Mouse (Mus musculus) urinary bladder, postnatal 4 days (tissue): Measurements from ENCODE around the gene Cachd1.

Experiments
- DNase-seq, 2 experiments: peaks; one replicate each; pipeline ENCODE4 v3.0.0; 2021 to 2022; ENCODE audit warnings: low spot score in 2 of 2

Gene Cachd1

GRCm38 (mm10) chr4:100776043-100776870 is at the start of gene Cachd1:
Gene Cachd1, plus strand, starts transcription at chr4:100776675.
- peak; percentile 70 to 77 for DNase-seq

- DNase-seq = no peak
Measured at GRCm38 (mm10) chr4:100728896-100729479, 47.5 kb upstream of the Cachd1 start.

DNA sequence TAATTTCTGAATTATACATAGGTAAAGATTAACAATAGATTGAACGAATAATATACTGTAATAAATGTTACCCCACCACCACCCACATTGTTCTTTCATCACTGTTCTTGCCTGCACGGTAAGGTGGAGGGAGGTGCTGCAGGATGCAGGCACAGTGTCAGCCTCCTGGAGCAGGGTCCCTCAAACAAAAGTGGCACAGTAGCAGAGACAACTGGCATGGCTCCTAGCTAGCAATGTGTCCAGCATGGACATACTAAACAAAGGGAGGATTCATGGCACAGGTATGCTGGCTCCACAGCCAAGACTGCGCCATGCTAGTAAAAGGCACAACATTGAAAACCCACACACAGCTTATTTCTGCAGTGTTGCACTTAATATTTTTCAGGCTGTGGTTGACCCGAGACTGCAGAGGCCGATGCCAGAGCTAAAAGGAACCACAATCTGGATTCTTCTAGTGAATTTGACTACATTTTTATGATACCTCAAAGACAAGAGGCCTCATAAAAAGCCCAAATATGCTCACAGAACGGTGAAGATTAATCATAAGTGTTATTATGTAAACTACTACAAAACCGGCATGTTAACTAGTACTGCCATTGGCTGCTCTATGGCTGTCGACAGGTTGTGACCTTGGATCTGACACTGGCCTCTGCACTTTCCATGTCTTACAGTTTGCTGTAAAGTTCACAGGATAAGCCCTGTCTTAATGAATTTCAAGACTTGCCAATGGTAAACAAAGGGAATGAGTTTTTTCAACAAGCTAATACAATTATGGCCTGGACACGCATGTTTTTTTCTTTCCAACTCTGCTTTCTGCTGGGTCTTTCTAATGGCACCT is 41.2 kb upstream of the Cachd1 start:
- DNase-seq = no peak

DNA sequence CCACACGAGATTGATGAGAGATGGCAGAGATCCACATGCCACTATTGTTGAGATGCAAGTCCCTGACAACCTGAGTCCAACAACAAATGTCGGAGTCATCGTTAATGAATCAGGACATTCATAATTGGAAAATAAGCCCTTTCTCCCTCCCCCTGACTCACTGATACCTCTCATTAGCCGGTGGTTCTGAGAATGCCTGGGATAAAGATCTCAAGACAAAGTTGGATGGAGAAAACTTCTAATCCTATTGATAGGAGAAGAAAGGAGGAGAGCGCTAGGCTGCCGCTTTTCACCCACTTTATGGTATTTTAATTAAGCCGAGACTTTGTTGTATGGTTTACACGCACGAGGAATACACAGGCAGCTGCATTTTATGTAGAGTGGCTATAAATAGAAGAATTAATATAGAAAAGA is 40.5 kb upstream of the Cachd1 start:
- DNase-seq = no peak

DNA sequence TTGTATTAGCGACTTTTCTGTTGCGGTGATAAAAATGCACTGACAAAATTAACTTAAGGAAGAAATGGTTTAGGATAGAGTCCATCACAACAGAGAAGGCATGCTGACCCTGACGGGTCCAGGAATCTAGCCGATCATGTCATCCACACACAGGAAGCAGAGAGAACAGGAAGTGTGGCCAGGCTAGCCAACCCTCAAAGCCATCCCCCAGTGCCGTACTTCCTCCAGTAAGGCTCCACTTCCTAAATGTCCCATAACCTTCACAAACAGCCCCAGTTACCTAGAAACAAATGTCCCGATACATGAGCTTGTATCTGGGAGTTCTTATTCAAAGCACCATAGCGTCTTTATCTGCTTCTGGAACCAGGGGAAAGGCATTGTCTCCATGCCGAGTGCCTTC is 32.9 kb upstream of the Cachd1 start:
- DNase-seq = no peak

DNA sequence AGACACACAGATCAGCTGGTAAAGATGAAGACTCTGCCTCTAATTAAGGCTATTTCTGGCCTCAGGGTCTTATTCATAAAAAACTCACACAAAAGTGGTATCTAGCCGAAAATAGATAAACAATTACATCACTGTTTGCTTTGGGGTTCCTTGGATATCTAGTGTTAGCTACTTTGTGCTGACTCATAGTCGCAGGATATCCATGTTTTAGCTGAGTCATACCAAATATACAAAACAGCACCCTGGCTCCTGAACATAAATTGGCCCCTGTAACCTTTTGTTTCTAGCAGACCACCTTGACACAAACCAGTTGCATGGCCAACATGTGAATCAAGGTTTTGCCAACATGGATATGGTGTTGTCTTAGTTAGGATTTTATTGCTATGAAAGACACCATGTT is 24.2 kb upstream of the Cachd1 start:
- DNase-seq = no peak

- DNase-seq = no peak
Measured at GRCm38 (mm10) chr4:100755632-100756031, 20.8 kb upstream of the Cachd1 start.

DNA sequence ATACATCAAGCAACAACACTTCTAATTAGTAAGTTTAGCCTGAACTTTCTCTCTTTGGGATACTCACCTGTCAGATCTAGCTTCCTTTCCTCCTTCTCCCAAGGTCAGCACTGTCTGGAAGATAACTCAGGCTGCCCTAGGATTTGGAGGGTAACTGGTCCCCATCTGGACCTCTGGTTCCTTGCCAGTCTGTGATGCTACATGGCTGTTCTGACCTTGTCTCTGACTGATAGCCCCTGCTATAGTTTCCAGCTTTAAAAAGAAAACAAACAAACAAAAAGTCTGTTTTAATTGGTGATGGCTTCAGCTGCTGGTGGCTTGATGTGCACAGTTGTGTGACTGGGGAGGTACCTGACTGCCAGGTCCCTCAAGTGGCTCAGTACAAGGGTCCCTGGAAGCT is 20.0 kb upstream of the Cachd1 start:
- DNase-seq = no peak

GRCm38 (mm10) chr4:100758265-100758898 is 18.1 kb upstream of the Cachd1 start:
- DNase-seq = no peak

DNA sequence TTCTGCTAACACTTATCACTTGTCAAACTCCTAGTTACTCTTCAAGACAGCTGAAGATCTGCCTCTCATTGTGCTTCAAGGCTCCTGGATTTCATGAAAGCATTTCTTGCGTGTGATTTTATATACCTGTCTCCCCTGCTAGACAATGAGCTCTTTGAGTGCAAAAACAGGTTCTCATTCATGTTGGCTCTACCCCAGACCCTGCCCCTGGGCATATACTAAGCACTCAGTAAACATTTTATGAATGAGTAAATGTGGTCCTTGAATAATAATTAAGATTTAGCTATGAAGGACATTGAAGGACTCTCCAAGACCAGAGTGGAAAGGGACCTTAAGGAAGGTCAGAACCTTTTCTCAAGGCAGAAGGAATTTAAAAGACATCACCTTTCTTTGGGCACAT is 16.9 kb upstream of the Cachd1 start:
- no peak for DNase-seq

GRCm38 (mm10) chr4:100760416-100760815 is 16.1 kb upstream of the Cachd1 start:
- no peak for DNase-seq

DNA sequence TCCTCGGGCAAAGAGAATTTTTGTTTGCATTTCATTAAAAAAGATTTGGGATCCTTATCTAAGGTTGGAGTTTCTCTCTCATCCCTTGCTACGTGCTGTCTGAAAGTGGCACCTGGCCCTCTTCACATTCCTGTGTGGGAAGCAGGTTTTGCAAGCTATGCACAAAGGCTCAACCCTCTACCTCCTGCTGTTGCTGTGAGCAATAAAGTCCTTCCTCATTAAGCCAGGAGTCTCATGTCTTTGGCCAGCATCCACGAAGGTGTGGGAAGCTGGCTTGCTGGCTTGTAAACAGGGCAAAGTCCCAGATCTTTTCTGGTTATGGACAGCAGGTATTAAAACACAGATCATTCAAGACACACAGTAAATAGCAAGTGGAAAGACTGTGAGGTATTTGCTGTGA is 7.9 kb upstream of the Cachd1 start:
- DNase-seq = no peak

DNA sequence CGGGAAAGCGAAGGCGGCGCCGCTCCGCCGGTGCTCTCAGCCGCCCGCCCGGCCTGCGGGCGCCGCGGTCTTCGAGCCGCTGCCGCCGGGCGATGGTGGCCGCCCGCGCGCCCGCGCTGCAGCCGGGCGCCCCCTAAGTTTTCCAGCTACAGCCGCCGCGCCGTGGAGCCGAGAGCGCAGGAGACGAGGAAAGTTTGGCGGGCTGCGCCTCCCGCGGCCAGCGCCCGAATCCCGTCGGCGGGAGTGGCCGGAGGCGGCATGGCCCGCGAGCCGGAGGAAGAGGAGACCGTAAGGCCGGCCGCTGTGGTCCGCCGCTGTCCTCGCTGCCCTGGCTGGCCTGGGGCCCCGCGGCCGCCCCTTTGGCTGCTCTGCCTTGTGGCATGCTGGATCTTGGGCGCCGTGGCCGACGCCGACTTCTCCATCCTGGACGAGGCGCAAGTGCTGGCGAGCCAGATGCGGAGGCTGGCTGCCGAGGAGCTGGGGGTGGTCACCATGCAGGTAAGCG is 448 bp downstream of the Cachd1 start:
- DNase-seq = peak; percentile 54 to 62

DNA sequence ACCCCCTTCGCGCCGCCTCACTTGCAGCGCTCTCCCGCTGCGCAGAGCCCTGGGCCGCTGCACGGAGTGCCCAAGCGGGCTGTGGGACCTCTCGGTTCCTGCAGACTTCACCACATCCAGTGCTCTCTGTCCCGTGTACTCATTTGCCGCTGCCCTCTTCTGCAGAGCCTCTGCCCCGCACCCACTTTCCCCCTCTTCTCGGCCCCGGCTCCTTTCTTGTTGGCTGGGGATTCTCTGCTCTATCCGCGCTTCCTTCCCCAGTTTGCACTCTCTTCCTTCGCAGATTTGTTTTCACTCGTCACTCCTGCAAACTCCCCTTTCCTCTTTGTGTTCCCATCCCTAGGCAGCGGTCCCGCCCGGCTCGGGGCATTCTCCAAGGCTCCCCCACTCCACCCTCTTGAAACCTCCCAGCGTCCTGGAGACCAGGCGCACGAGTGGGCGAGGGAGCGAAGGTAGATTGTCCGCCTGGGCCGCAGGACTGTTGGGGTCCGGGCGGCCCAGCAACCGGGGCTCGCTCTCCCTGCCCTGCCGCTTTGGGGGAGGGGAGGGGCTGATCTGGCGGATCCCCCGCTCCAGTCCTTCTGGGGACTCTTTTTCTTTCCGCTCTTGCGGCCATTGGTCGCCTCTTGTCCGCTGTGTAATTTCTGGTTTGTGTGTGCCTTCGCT is 1.0 kb downstream of the Cachd1 start:
- peak in 1 of 2 experiments; percentile 28 for DNase-seq

- no peak for DNase-seq
Measured at GRCm38 (mm10) chr4:100778082-100778481, 1.6 kb downstream of the Cachd1 start.

GRCm38 (mm10) chr4:100779023-100779422 is 2.5 kb downstream of the Cachd1 start:
- DNase-seq = no peak

GRCm38 (mm10) chr4:100779695-100780094 is 3.2 kb downstream of the Cachd1 start:
- no peak for DNase-seq

DNA sequence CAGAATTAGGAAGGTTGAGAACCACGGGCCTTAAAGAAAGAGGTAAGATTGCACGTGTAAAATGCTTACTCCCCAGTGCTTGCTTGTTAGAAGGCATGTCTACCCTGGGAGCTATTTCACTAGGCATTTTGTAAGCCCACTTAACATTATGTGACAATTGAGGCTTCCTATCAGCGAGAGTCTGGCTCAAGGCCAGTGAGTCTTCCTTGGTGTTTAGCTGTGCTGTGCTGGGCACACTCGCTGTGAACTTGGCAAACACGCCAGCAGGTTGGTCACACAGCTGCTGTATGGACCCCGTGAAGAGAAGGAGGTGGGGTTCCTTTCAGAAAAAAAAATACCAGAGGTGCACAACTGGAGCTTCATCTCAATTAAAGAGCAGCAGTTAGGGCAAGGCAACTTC is 4.4 kb downstream of the Cachd1 start:
- DNase-seq = no peak

DNA sequence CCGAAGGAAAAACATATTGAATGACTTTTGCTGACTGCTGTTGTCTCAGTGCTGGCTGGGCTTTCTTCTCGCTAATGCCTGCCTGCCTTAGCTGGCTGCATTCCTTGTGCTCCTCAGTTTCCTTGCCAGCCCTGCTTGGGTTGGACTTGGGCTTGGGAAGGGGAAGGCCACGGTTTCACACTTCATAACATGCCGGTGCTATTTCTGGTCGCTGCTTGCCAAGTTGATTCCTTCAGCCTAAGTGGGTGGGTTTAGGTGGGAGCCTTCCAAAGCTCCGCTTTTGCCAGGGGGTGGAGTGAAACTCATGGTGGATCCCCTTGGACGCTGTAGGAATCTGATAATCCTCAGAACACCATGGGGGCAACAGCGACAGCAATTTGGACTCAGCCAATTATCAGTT is 5.9 kb downstream of the Cachd1 start:
- DNase-seq = peak in 1 of 2 experiments; percentile 18

GRCm38 (mm10) chr4:100782891-100783290 is 6.4 kb downstream of the Cachd1 start:
- no peak for DNase-seq

GRCm38 (mm10) chr4:100787201-100787600 is 10.7 kb downstream of the Cachd1 start:
- DNase-seq = no peak
